Mouse (Mus musculus) thymus, adult 2 months (tissue): ENCODE results near the gene Gm20388. TPM values are rescaled to one million over a fixed set of nuclear protein-coding genes. Genes with fewer than 3 reads are reported as not detected.
A peak's percentile ranks its signal among the peaks of the same experiment; 100 is the strongest.

Experiments
- DNase-seq: peaks from one replicate; pipeline ENCODE4 v3.0.0; 2021
- H3K27ac ChIP-seq: fragments of 200-500 bp; 2 replicates; pipeline ENCODE4 v1.5.1; 2012; ENCODE audit warnings: low read length, control low read depth; ENCODE audit not compliant: control insufficient read depth, insufficient read depth
- H3K27me3 ChIP-seq: fragments of 200-500 bp; 2 replicates; pipeline ENCODE4 v1.6.1; 2012; ENCODE audit warnings: mild to moderate bottlenecking, low read length, moderate library complexity, mixed read lengths; ENCODE audit not compliant: control insufficient read depth, insufficient read depth
- H3K36me3 ChIP-seq: fragments of 200-500 bp; 2 replicates; pipeline ENCODE4 v1.6.1; 2012; ENCODE audit warnings: mild to moderate bottlenecking, low read length, moderate library complexity; ENCODE audit not compliant: control insufficient read depth, insufficient read depth
- H3K4me1 ChIP-seq: fragments of 200-500 bp; replicated peaks from 2 replicates; pipeline ENCODE4 v1.6.1; 2012; ENCODE audit warnings: low read length; ENCODE audit not compliant: control insufficient read depth, insufficient read depth
- H3K4me3 ChIP-seq: fragments of 200-500 bp; 2 replicates; pipeline ENCODE4 v1.5.1; 2012; ENCODE audit warnings: mild to moderate bottlenecking, low read length, control low read depth, moderate library complexity; ENCODE audit not compliant: control insufficient read depth, insufficient read depth
- CTCF ChIP-seq: fragments of 200-500 bp; IDR thresholded peaks from 2 replicates; pipeline ENCODE4 v1.5.1; 2012; ENCODE audit warnings: mild to moderate bottlenecking, control low read depth, low read length, moderate library complexity, borderline replicate concordance; ENCODE audit not compliant: control insufficient read depth, poor library complexity, insufficient read depth; ENCODE audit errors: extremely low read depth
- POLR2A ChIP-seq: fragments of 200-500 bp; IDR thresholded peaks from 2 replicates; pipeline ENCODE4 v1.6.1; 2012; ENCODE audit warnings: mild to moderate bottlenecking, low read length, control low read depth, moderate library complexity; ENCODE audit not compliant: control insufficient read depth, poor library complexity, insufficient read depth; ENCODE audit errors: extremely low read depth
- WGBS: fragments of 180-500 bp; shearing (Covaris S2); methylation state at CpG from one replicate; pipeline ENCODE4 v1.1.7; 2018; 5-methylcytosine and 5-hydroxymethylcytosine counted together
- polyA plus RNA-seq: library from polyadenylated mRNA; depleted of rRNA; stranded (reverse); fragments of >200 nt; gene quantifications from 2 replicates; pipeline ENCODE4 v1.2.3, GENCODE M21; 2012

Gene Gm20388
- polyA plus RNA-seq, 1 experiment, result 103 TPM

DNA sequence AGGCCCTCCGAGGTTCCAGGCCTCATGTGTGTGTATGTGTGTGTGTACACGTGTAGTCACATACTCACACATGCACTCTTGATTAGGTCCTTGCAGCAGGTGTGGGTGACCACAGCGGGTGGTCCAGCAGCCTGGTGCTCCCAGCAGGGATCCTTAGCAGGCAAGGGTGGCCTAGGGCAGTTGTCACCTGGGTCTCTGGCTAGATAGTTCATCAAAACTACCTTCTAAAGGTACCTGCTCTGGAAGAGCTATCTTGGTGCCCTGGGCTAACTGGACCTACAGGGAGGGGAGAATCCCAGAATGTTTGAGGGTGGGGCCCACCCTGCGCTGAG lies 1821.7 kb downstream of the Gm20388 start:
- no peaks in the 10 kb centered on the region for H3K4me1 ChIP-seq
- WGBS, result 59% methylated on average over 4 of the region's 4 CpGs
- H3K36me3 ChIP-seq, result no peaks in the 10 kb centered on the region
- H3K4me3 ChIP-seq, result no peak overlapping the region
- no peaks in the 10 kb centered on the region; the same call in 1 of the 2 replicates for H3K27me3 ChIP-seq
- TF ChIP-seq CTCF (no peak), POLR2A (no peak)
- H3K27ac ChIP-seq, result no peak overlapping the region
- DNase-seq, result no peak

DNA sequence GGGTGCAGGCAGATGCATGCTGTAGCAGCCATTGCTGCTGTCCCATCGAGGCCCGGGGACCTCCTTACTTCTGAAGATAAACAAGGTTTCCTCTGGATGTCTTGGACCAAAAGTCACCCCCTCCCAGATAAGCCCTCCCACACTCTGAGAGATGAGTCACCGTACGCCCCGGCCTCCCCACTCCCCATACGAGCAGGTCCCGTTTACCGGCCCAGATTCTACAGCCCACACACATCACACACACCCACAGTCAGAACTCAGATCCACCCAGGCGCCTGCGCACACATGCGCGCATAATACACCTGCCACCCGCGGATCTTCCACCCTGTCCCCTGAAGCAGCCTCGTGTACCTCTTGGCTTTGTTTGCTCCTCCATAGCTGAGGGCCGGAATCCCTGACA lies 1823.6 kb downstream of the Gm20388 start:
- Histone ChIP-seq H3K27me3 (no peaks in the 10 kb centered on the region; the same call in 1 of the 2 replicates), H3K27ac (no peak overlapping the region), H3K36me3 (no peaks in the 10 kb centered on the region), H3K4me3 (no peak overlapping the region), H3K4me1 (no peaks in the 10 kb centered on the region)
- no peak for DNase-seq
- WGBS, result 90% methylated on average over 16 of the region's 16 CpGs
- TF ChIP-seq POLR2A (no peak), CTCF (no peak)

DNA sequence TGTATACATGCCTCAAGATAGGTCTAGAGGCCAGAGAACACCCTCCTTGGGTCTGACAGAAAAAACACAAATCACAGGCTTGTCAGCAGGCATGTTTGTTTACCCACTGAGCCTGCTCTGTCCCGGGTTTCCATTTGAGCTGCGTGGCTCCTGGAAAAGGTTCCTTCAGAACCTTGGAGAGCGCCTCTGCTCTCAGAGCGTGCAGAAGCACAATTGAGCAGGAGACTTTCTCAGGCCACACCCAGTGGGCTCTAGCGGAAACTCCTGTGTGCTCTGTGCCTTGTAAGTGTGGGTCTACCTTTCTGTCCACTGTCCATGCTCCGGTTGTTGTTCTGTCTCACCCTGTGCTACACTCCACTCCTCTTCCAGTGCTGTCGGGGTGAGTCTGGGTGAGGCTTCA lies 1825.6 kb downstream of the Gm20388 start:
- Histone ChIP-seq H3K4me1 (no peaks in the 10 kb centered on the region), H3K36me3 (no peaks in the 10 kb centered on the region), H3K4me3 (no peak overlapping the region), H3K27ac (no peak overlapping the region), H3K27me3 (no peaks in the 10 kb centered on the region; the same call in 1 of the 2 replicates)
- no peak for DNase-seq
- TF ChIP-seq POLR2A (no peak), CTCF (no peak)
- WGBS, result 14% methylated on average over 7 of the region's 7 CpGs

DNA sequence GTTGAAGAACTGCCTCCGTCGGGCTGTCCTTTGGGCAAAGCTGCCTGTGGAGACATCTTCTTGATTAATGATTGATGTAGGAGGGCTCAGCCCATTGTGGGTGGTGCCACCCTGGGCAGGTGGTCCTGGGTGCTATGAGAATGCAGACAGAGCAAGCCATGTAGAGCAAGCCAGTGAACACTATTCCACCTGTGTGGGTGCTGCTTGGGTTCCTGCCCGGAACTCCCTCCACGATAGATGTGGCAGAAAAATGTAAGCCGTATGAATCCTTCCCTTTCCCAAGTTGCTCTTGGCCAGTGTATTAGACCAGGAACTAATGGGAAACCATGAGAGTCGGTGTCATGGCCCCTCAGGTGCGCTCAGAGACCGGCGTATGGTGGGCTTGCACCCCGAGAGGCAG lies 1830.1 kb downstream of the Gm20388 start:
- DNase-seq, result no peak
- WGBS, result 85% methylated on average over 10 of the region's 10 CpGs
- no peaks in the 10 kb centered on the region for H3K4me1 ChIP-seq
- H3K36me3 ChIP-seq, result no peaks in the 10 kb centered on the region
- no peak overlapping the region for H3K4me3 ChIP-seq
- H3K27ac ChIP-seq, result no peak overlapping the region
- TF ChIP-seq POLR2A (no peak), CTCF (no peak)
- H3K27me3 ChIP-seq, result no peaks in the 10 kb centered on the region

DNA sequence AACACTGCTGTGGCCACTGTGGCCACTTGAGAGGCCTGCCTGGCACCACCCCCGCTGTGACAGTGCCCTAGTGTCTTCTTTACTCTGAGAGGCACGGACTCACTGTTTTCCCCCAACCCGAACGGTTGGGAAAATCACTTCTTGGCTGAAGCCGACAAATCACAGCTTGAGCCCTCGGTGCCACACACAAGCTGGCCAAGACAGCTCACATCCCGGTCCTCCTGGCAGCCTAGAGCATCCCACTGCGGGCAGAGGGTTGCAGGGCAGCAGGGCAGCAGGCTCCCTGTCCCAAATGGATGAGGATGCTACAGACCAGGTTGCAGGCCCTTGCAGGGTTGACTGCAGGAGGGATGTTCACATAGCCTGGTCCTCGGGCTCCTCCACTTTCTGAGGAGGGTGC lies 1838.9 kb downstream of the Gm20388 start:
- no peak for DNase-seq
- no peaks in the 10 kb centered on the region for H3K27me3 ChIP-seq
- no peak overlapping the region for H3K27ac ChIP-seq
- WGBS, result 87% methylated on average over 9 of the region's 9 CpGs
- TF ChIP-seq POLR2A (no peak), CTCF (no peak)
- H3K36me3 ChIP-seq, result no peaks in the 10 kb centered on the region
- H3K4me3 ChIP-seq, result no peak overlapping the region
- H3K4me1 ChIP-seq, result no peaks in the 10 kb centered on the region

DNA sequence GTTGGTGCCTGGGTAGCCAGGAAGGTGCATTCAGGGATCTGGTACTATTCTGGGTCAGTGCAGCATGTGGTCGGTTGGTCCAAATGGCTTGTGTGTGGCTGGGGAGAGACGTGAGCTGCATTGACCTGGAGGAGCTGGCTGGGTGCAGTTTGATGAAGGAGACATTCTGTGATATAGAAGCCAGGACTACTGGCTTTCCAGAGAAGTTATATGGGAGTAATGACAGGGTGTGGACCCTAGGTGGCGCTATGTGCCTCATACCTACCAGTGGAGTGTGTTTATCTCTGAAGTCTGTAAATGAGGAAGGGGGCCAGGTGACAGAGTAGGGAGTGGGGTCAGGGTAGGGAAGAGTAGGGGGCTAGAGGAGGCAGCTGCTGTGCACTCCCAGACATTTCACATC lies 1839.9 kb downstream of the Gm20388 start:
- WGBS, result 51% methylated on average over 3 of the region's 3 CpGs
- Histone ChIP-seq H3K4me1 (no peaks in the 10 kb centered on the region), H3K36me3 (no peaks in the 10 kb centered on the region), H3K27ac (no peak overlapping the region), H3K4me3 (no peak overlapping the region), H3K27me3 (no peaks in the 10 kb centered on the region)
- DNase-seq, result no peak
- no peak for TF ChIP-seq CTCF

DNA sequence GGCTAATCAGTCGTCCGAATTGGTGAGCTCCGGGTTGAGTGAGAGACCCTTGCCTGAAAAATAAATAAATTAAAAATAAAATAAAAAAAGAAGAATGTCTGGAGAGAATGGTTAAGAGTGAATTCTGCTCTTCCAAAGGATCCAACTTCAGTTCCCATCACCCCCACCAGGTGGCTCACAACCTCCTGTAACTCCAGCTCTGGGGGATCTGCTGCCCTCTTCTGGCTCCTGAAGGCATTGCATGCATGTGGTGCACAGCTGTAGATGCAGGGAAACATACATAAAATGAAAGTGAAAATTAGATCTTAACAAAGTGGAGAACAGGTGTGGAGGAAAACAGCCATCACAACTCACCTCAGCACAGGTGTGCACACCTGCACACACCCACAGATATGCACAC lies 1840.8 kb downstream of the Gm20388 start:
- Histone ChIP-seq H3K4me3 (no peak overlapping the region), H3K27me3 (no peaks in the 10 kb centered on the region), H3K36me3 (no peaks in the 10 kb centered on the region), H3K27ac (no peak overlapping the region), H3K4me1 (no peaks in the 10 kb centered on the region)
- peak; percentile 65 for DNase-seq
- no peak for TF ChIP-seq POLR2A
- TF ChIP-seq CTCF, result peak; percentile 61; the same call in 1 of the 2 replicates
- 25% methylated on average over 3 of the region's 3 CpGs for WGBS
